Mouse (Mus musculus) heart, adult 2 months (tissue): ENCODE measurements around the gene Snx33.

Experiments used
- CTCF ChIP-seq: fragments of 200-600 bp; IDR thresholded peaks from 2 replicates; pipeline ENCODE4 v1.8.1; 2022; ENCODE audit warnings: antibody characterized with exemption, mild to moderate bottlenecking, moderate library complexity
- EP300 ChIP-seq: fragments of 200-500 bp; IDR thresholded peaks from 2 replicates; pipeline ENCODE4 v1.6.1; 2011; ENCODE audit warnings: low read depth, low read length, control low read depth; ENCODE audit not compliant: insufficient read depth

- TF ChIP-seq CTCF (no peak), EP300 (no peak)
Observed at GRCm38 (mm10) chr9:56899409-56899808, 28.8 kb downstream of the Snx33 start.
